Mouse (Mus musculus): ENCODE measurements around the gene Gng7. TPM values are rescaled to one million over a fixed set of nuclear protein-coding genes. Genes with fewer than 3 reads are reported as not detected.
A peak's percentile ranks its signal among the peaks of the same experiment; 100 is the strongest.

The Gng7 gene
- total and polyA plus RNA-seq, 2 experiments from 2014 or later, result 0.11 to 0.64 TPM

- no peaks in the 10 kb centered on the region for H3K9me3 ChIP-seq (replicated peaks; ENCODE audit: control insufficient read depth, low read length)
- H3K27ac ChIP-seq (ENCODE audit: low read depth), result no peak overlapping the region
- no peak for TF ChIP-seq CTCF (IDR thresholded peaks at IDR 0.05; ENCODE audit: low read depth)
- no peak for TF ChIP-seq EP300 (IDR thresholded peaks at IDR 0.05; ENCODE audit: low read depth)
- H3K27me3 ChIP-seq (ENCODE audit: control insufficient read depth, insufficient read depth, low read length), result peaks cover 20% of the 10 kb centered on the region; the same call in 1 of the 2 replicates
- 0 out of 2 replicates have a peak, but pooled peaks cover 7% of the 10 kb centered on the region for H3K4me1 ChIP-seq (ENCODE audit: control insufficient read depth, insufficient read depth)
- DNase-seq (ENCODE audit: low spot score) (no peak), ATAC-seq (ENCODE audit: insufficient read depth, low read depth) (no peak)
- H3K4me2 ChIP-seq (ENCODE audit: low read depth, low read length), result no peak overlapping the region
- no peak overlapping the region for H3K4me3 ChIP-seq (ENCODE audit: low read depth, low read length)
- WGBS, result 89% methylated on average over 8 of the region's 8 CpGs
- no peaks in the 10 kb centered on the region for H3K36me3 ChIP-seq (replicated peaks; ENCODE audit: control insufficient read depth, insufficient read depth, low read length)
- H3K9ac ChIP-seq (replicated peaks; ENCODE audit: low read depth, low read length), result no peak overlapping the region
Measured at GRCm38 (mm10) chr10:80996501-80996900, 18.2 kb downstream of the Gng7 start.

DNA sequence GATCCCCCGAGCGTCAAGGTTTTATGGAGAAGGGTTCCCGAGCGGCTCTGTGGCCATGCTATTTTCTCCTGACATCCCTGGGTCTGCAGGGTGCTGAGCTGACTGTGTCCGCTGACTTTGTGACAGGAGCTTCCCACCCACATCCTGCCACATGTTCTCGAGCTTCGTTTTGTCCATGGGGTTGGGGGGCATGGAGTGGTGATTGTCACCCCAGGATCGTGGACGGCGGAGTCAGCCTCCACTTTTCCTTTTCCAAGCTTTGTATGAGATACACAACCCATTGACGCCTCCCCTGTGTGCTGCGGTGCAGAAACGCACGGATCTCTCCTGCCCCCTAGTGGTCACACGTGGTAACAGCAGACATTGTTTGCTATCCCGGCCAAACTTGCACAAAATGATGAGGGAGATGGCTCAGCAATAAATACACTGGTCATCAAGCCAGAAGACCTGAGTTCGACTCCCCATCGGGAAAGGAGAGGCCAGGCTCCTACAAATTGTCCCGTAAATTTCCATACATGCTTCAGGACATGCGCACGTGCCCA is 19.6 kb downstream of the Gng7 start:
- 9% methylated on average over 21 of the region's 21 CpGs for WGBS

DNA sequence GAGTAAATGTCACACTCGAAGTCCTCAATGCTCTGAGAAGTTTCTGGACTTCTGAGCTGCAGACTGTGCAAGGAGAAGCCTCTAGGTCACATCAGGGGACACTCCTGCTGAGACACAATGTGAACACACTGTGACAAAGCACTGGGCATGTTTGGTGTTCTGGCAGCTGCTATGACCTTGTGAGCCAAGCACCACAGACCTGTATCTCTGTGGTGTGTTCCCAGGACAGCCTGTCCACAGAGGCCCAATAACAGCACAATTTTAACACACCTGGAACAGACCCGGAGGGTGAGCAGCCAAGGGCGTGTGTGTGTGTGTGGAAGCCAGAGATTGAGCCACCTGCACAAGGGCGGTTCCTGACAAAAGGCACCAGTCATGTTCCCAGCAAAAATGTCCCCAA is 20.1 kb downstream of the Gng7 start:
- Histone ChIP-seq H3K27ac (ENCODE audit: low read depth) (peak overlapping the region; percentile 44; the same call in 1 of the 2 replicates), H3K4me1 (ENCODE audit: control insufficient read depth, insufficient read depth) (0 out of 2 replicates have a peak, but pooled peaks cover 3% of the 10 kb centered on the region), H3K27me3 (ENCODE audit: control insufficient read depth, insufficient read depth, low read length) (peaks cover 13% of the 10 kb centered on the region; the same call in 1 of the 2 replicates), H3K4me2 (ENCODE audit: low read depth, low read length) (peak overlapping the region; percentile 29; the same call in 1 of the 2 replicates), H3K36me3 (replicated peaks; ENCODE audit: control insufficient read depth, insufficient read depth, low read length) (no peaks in the 10 kb centered on the region), H3K9ac (replicated peaks; ENCODE audit: low read depth, low read length) (no peak overlapping the region), H3K4me3 (ENCODE audit: low read depth, low read length) (no peak overlapping the region), H3K9me3 (replicated peaks; ENCODE audit: control insufficient read depth, low read length) (no peaks in the 10 kb centered on the region)
- no peak for TF ChIP-seq EP300 (IDR thresholded peaks at IDR 0.05; ENCODE audit: low read depth)
- no peak for TF ChIP-seq CTCF (IDR thresholded peaks at IDR 0.05; ENCODE audit: low read depth)
- 47% methylated on average over 4 of the region's 4 CpGs for WGBS
- peak; percentile 16 for DNase-seq (ENCODE audit: low spot score)
- ATAC-seq (ENCODE audit: insufficient read depth, low read depth), result peak; percentile 66

More for the DNA sequence above, 19.6 kb downstream of the Gng7 start:
- Histone ChIP-seq H3K36me3 (replicated peaks; ENCODE audit: control insufficient read depth, insufficient read depth, low read length) (no peaks in the 10 kb centered on the region), H3K9me3 (replicated peaks; ENCODE audit: control insufficient read depth, low read length) (no peaks in the 10 kb centered on the region), H3K9ac (replicated peaks; ENCODE audit: low read depth, low read length) (no peak overlapping the region), H3K27ac (ENCODE audit: low read depth) (peak overlapping the region; percentile 44; the same call in 1 of the 2 replicates), H3K27me3 (ENCODE audit: control insufficient read depth, insufficient read depth, low read length) (peaks cover 13% of the 10 kb centered on the region; the same call in 1 of the 2 replicates), H3K4me2 (ENCODE audit: low read depth, low read length) (peak overlapping the region; percentile 29), H3K4me3 (ENCODE audit: low read depth, low read length) (no peak overlapping the region), H3K4me1 (ENCODE audit: control insufficient read depth, insufficient read depth) (0 out of 2 replicates have a peak, but pooled peaks cover 3% of the 10 kb centered on the region)
- TF ChIP-seq CTCF (IDR thresholded peaks at IDR 0.05; ENCODE audit: low read depth), result peak; percentile 99
- no peak for TF ChIP-seq EP300 (IDR thresholded peaks at IDR 0.05; ENCODE audit: low read depth)
- ATAC-seq (ENCODE audit: insufficient read depth, low read depth) (peak; percentile 43), DNase-seq (ENCODE audit: low spot score) (peak; percentile 53)

GRCm38 (mm10) chr10:80993276-80993675 is 21.5 kb downstream of the Gng7 start:
- H3K36me3 ChIP-seq (replicated peaks; ENCODE audit: control insufficient read depth, insufficient read depth, low read length), result no peaks in the 10 kb centered on the region
- DNase-seq (ENCODE audit: low spot score), result no peak
- no peak overlapping the region for H3K9ac ChIP-seq (replicated peaks; ENCODE audit: low read depth, low read length)
- H3K4me3 ChIP-seq (ENCODE audit: low read depth, low read length), result no peak overlapping the region
- WGBS, result 69% methylated on average over 5 of the region's 5 CpGs
- no peak overlapping the region for H3K4me2 ChIP-seq (ENCODE audit: low read depth, low read length)
- no peak for ATAC-seq (ENCODE audit: insufficient read depth, low read depth)
- no peak overlapping the region for H3K27ac ChIP-seq (ENCODE audit: low read depth)
- 0 out of 2 replicates have a peak, but pooled peaks cover 3% of the 10 kb centered on the region for H3K4me1 ChIP-seq (ENCODE audit: control insufficient read depth, insufficient read depth)
- TF ChIP-seq CTCF (IDR thresholded peaks at IDR 0.05; ENCODE audit: low read depth), result no peak
- TF ChIP-seq EP300 (IDR thresholded peaks at IDR 0.05; ENCODE audit: low read depth), result no peak
- peaks cover 8% of the 10 kb centered on the region; the same call in 1 of the 2 replicates for H3K27me3 ChIP-seq (ENCODE audit: control insufficient read depth, insufficient read depth, low read length)
- H3K9me3 ChIP-seq (replicated peaks; ENCODE audit: control insufficient read depth, low read length), result no peaks in the 10 kb centered on the region

- H3K36me3 ChIP-seq (replicated peaks; ENCODE audit: control insufficient read depth, insufficient read depth, low read length), result no peaks in the 10 kb centered on the region
- H3K4me2 ChIP-seq (ENCODE audit: low read depth, low read length), result no peak overlapping the region
- no peaks in the 10 kb centered on the region for H3K9me3 ChIP-seq (replicated peaks; ENCODE audit: control insufficient read depth, low read length)
- H3K4me1 ChIP-seq (ENCODE audit: control insufficient read depth, insufficient read depth), result peaks cover 11% of the 10 kb centered on the region; the same call in 1 of the 2 replicates
- DNase-seq (ENCODE audit: low spot score) (no peak), ATAC-seq (ENCODE audit: insufficient read depth, low read depth) (no peak)
- no peak overlapping the region for H3K4me3 ChIP-seq (ENCODE audit: low read depth, low read length)
- 70% methylated on average over 1 of the region's 1 CpGs for WGBS
- H3K27me3 ChIP-seq (ENCODE audit: control insufficient read depth, insufficient read depth, low read length), result no peaks in the 10 kb centered on the region
- TF ChIP-seq CTCF (IDR thresholded peaks at IDR 0.05; ENCODE audit: low read depth) (no peak), EP300 (IDR thresholded peaks at IDR 0.05; ENCODE audit: low read depth) (no peak)
- H3K9ac ChIP-seq (replicated peaks; ENCODE audit: low read depth, low read length), result no peak overlapping the region
- no peak overlapping the region for H3K27ac ChIP-seq (ENCODE audit: low read depth)
Measured at GRCm38 (mm10) chr10:80991945-80992344, 22.8 kb downstream of the Gng7 start.
